Mouse (Mus musculus) limb, embryonic 12.5 days (tissue): Measurements from ENCODE around the gene Itih5. TPM values are rescaled to one million over a fixed set of nuclear protein-coding genes. Genes with fewer than 3 reads are reported as not detected.

Experiments used
- ATAC-seq: fragments of 200-750 bp; cut with Nextera tagmentation; 2 replicates; pipeline ENCODE4 v1.8.0; 2017; ENCODE audit warnings: low read depth, moderate TSS enrichment; ENCODE audit not compliant: insufficient number of reproducible peaks, insufficient read depth, low FRiP score, low TSS enrichment
- H3K27ac ChIP-seq: fragments of 300-500 bp; sonication (generic); 2 replicates; pipeline ENCODE4 v1.5.1; 2016; ENCODE audit warnings: mild to moderate bottlenecking, moderate library complexity
- H3K27me3 ChIP-seq: fragments of 300-500 bp; sonication (generic); 2 replicates; pipeline ENCODE4 v1.6.1; 2016; ENCODE audit warnings: mild to moderate bottlenecking, moderate library complexity
- H3K36me3 ChIP-seq: fragments of 300-500 bp; sonication (generic); 2 replicates; pipeline ENCODE4 v1.6.1; 2016; ENCODE audit warnings: mild to moderate bottlenecking, moderate library complexity
- H3K4me1 ChIP-seq: fragments of 300-500 bp; sonication (generic); replicated peaks from 2 replicates; pipeline ENCODE4 v1.6.1; 2016
- H3K4me2 ChIP-seq: fragments of 300-500 bp; sonication (generic); 2 replicates; pipeline ENCODE4 v1.6.1; 2016; ENCODE audit warnings: mild to moderate bottlenecking, moderate library complexity
- H3K4me3 ChIP-seq: fragments of 300-500 bp; sonication (generic); replicated peaks from 2 replicates; pipeline ENCODE4 v1.5.1; 2016; ENCODE audit warnings: mild to moderate bottlenecking
- H3K9ac ChIP-seq: fragments of 300-500 bp; sonication (generic); replicated peaks from 2 replicates; pipeline ENCODE4 v1.6.1; 2016; ENCODE audit warnings: mild to moderate bottlenecking, moderate library complexity
- H3K9me3 ChIP-seq: fragments of 300-500 bp; sonication (generic); 2 replicates; pipeline ENCODE4 v1.6.1; 2016; ENCODE audit warnings: mild to moderate bottlenecking, moderate library complexity
- WGBS: fragments of 180-500 bp; shearing (Covaris S2); methylation state at CpG from one replicate; pipeline ENCODE4 v1.1.7; 2016; 5-methylcytosine and 5-hydroxymethylcytosine counted together
- polyA plus RNA-seq: library from polyadenylated mRNA; unstranded; fragments of >200 nt; fragmentation: Nextera tagmentation; extraction: Ambion mirVana; gene quantifications from 2 replicates; pipeline ENCODE4 v1.2.1, GENCODE M21; 2016

Itih5 gene
- 2.8 TPM in 2 replicates for polyA plus RNA-seq

DNA sequence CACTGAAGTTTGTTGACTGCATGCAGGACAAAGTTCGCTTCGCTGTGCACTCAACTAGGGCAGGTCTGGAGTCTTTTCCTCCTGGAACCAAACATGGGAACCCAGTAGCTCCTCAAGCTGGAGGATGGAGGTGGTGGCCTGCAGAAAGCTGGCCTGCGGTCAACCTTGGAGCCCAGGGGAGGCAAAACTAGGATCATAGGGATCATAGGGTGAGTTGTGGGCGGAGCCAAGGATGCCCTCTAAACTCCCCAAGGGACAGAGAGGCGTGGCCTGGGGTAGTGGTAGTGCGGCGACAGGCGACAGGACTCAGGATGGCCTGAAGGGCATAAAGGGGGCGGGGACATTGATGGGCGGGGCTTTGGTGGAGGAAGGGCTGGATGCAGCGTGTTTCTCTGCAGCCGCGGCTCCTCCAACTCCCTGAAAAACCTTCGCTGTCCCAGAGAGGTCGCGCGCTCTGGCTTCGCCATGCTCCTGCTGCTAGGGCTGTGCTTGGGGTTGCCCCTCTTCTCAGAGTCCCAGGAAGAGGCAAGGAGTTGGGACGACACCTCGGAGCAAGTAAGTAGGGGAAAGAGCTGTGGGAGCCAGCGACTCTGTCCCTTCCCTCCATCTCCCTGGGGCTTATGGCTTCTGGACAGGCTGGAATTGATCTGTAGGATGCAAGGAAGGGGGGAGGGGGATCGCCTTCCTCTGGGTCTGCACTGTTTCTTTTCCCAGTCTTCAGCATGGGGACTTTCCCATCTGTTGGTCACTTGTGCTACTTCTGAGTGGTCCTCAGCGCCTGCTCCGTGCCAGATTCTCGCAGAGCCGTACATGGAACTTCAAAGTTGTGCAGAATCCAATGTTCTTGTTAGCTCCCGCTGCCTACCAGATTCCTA, at the start of gene Itih5:
TSS of gene Itih5 (plus strand) at position 371 of the 875 bp plus-strand sequence.
- WGBS, result 7% methylated on average over 27 of the region's 27 CpGs
- Histone ChIP-seq H3K9me3 (no peaks in the 10 kb centered on the region), H3K4me3 (peak within 1 kb of the TSS; percentile 48), H3K36me3 (no peaks in the 10 kb centered on the region), H3K9ac (peak within 1 kb of the TSS; percentile 60), H3K27ac (no peak within 1 kb of the TSS), H3K27me3 (peaks cover 4% of the 10 kb centered on the region; the same call in 1 of the 2 replicates), H3K4me2 (peak within 1 kb of the TSS; percentile 92), H3K4me1 (peaks cover 14% of the 10 kb centered on the region)
- ATAC-seq, result peak; percentile 69

GRCm38 (mm10) chr2:10108535-10109189, 44.7 kb upstream of the Itih5 start:
- H3K9ac ChIP-seq, result no peak overlapping the region
- no peak overlapping the region for H3K4me2 ChIP-seq
- no peaks in the 10 kb centered on the region; the same call in 1 of the 2 replicates for H3K4me1 ChIP-seq
- H3K27ac ChIP-seq, result no peak overlapping the region
- H3K36me3 ChIP-seq, result no peaks in the 10 kb centered on the region
- no peak overlapping the region for H3K4me3 ChIP-seq
- ATAC-seq, result no peak
- 0 out of 2 replicates have a peak, but pooled peaks cover 3% of the 10 kb centered on the region for H3K27me3 ChIP-seq
- H3K9me3 ChIP-seq, result no peaks in the 10 kb centered on the region
- 44% methylated on average over 6 of the region's 6 CpGs for WGBS

- no peak overlapping the region for H3K4me2 ChIP-seq
- no peaks in the 10 kb centered on the region for H3K36me3 ChIP-seq
- H3K27ac ChIP-seq, result no peak overlapping the region
- H3K4me1 ChIP-seq, result no peaks in the 10 kb centered on the region
- no peaks in the 10 kb centered on the region for H3K9me3 ChIP-seq
- no peak overlapping the region for H3K4me3 ChIP-seq
- no peaks in the 10 kb centered on the region; the same call in 1 of the 2 replicates for H3K27me3 ChIP-seq
- no peak for ATAC-seq
- 78% methylated on average over 1 of the region's 1 CpGs for WGBS
- H3K9ac ChIP-seq, result no peak overlapping the region
Observed at GRCm38 (mm10) chr2:10118751-10119150, 34.6 kb upstream of the Itih5 start.

DNA sequence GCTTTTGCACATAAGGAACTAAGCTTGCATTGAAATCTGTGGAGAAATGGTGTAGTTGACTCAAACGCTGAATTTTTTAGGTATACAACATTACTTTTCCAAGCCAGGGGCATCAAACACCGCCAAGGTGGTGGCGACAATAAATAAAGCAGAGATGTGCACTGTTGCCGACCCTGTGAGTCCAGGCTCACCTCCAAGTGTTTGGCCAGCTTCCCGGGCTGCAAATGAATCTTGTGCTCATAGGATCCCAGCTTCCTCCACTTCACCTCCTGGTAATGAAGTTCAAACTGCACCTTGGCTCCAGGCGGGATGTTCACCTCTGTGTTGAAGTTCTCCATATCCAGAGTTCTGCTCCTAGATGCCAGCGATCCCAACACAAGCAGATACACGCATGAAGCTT, 34.1 kb upstream of the Itih5 start:
- Histone ChIP-seq H3K9ac (no peak overlapping the region), H3K4me1 (no peaks in the 10 kb centered on the region), H3K4me3 (no peak overlapping the region), H3K4me2 (no peak overlapping the region), H3K27ac (no peak overlapping the region), H3K27me3 (no peaks in the 10 kb centered on the region; the same call in 1 of the 2 replicates), H3K9me3 (no peaks in the 10 kb centered on the region), H3K36me3 (no peaks in the 10 kb centered on the region)
- no peak for ATAC-seq
- 83% methylated on average over 8 of the region's 8 CpGs for whole genome bisulfite sequencing

DNA sequence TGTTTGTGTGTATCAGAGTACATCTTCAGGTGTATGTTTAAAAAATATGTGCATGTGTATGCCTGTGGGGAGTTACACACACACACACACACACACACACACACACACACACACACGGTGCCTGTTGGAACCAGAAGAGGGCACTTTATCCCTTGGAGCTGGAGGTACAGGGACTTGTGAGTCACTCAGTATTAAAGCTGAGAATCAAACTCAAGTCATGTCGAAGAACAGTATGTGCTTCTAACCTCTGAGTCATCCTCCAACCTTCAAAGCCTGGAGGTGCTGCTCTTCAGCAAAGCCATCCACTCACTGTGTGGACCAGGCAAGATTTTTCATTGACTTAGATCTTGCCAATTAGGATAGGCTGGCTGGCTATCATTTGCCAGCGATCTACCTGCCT, 31.5 kb upstream of the Itih5 start:
- Histone ChIP-seq H3K4me3 (no peak overlapping the region), H3K27ac (no peak overlapping the region), H3K4me2 (no peak overlapping the region), H3K27me3 (no peaks in the 10 kb centered on the region), H3K36me3 (no peaks in the 10 kb centered on the region), H3K4me1 (no peaks in the 10 kb centered on the region), H3K9me3 (no peaks in the 10 kb centered on the region), H3K9ac (no peak overlapping the region)
- ATAC-seq, result no peak
- WGBS, result 59% methylated on average over 3 of the region's 3 CpGs

- H3K36me3 ChIP-seq, result no peaks in the 10 kb centered on the region
- H3K4me2 ChIP-seq, result no peak overlapping the region
- no peaks in the 10 kb centered on the region for H3K4me1 ChIP-seq
- no peak for ATAC-seq
- no peak overlapping the region for H3K9ac ChIP-seq
- no peaks in the 10 kb centered on the region for H3K27me3 ChIP-seq
- 94% methylated on average over 4 of the region's 4 CpGs for WGBS
- no peak overlapping the region for H3K27ac ChIP-seq
- H3K4me3 ChIP-seq, result no peak overlapping the region
- H3K9me3 ChIP-seq, result no peaks in the 10 kb centered on the region
Observed at GRCm38 (mm10) chr2:10126122-10126521, 27.2 kb upstream of the Itih5 start.

DNA sequence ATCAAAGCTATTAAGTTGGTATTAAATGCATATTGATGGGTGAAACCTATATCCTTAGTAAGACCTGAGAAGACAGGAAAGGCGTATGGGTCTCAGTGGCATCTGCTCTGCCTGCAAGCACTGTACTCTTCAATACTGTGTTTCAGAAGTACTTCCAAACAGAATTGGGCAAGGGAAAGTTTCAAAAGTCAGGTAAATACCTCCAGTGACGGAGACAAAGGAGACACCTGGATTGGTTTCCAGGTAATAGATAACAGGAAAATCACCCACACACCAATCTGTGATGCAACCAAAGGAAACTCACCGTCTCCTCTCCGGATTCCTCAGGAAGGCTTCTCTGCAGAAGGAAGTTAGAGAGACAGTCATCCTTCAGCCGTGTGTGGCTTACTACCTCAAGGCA, 25.9 kb upstream of the Itih5 start:
- Histone ChIP-seq H3K4me2 (no peak overlapping the region), H3K9me3 (no peaks in the 10 kb centered on the region), H3K4me1 (no peaks in the 10 kb centered on the region), H3K4me3 (no peak overlapping the region), H3K27me3 (no peaks in the 10 kb centered on the region), H3K9ac (no peak overlapping the region), H3K36me3 (no peaks in the 10 kb centered on the region), H3K27ac (no peak overlapping the region)
- no peak for ATAC-seq
- 83% methylated on average over 5 of the region's 5 CpGs for WGBS

- no peaks in the 10 kb centered on the region for H3K27me3 ChIP-seq
- H3K9me3 ChIP-seq, result no peaks in the 10 kb centered on the region
- H3K9ac ChIP-seq, result no peak overlapping the region
- no peaks in the 10 kb centered on the region for H3K4me1 ChIP-seq
- WGBS, result 80% methylated on average over 4 of the region's 4 CpGs
- no peaks in the 10 kb centered on the region for H3K36me3 ChIP-seq
- ATAC-seq, result no peak
- no peak overlapping the region for H3K27ac ChIP-seq
- H3K4me2 ChIP-seq, result no peak overlapping the region
- H3K4me3 ChIP-seq, result no peak overlapping the region
Observed at GRCm38 (mm10) chr2:10128571-10128970, 24.8 kb upstream of the Itih5 start.

GRCm38 (mm10) chr2:10130341-10130990, 22.9 kb upstream of the Itih5 start:
- no peaks in the 10 kb centered on the region for H3K9me3 ChIP-seq
- no peak overlapping the region for H3K4me2 ChIP-seq
- no peak overlapping the region for H3K9ac ChIP-seq
- H3K4me1 ChIP-seq, result no peaks in the 10 kb centered on the region
- ATAC-seq, result no peak
- H3K36me3 ChIP-seq, result no peaks in the 10 kb centered on the region
- H3K27me3 ChIP-seq, result no peaks in the 10 kb centered on the region
- no peak overlapping the region for H3K4me3 ChIP-seq
- 65% methylated on average over 8 of the region's 8 CpGs for WGBS
- H3K27ac ChIP-seq, result no peak overlapping the region

- H3K9me3 ChIP-seq, result no peaks in the 10 kb centered on the region
- WGBS, result 90% methylated on average over 4 of the region's 4 CpGs
Observed at GRCm38 (mm10) chr2:10131296-10131695, 22.1 kb upstream of the Itih5 start, which contains the start of gene Itih2. TSS of gene Itih2 (minus strand) at chr2:10131396.

DNA sequence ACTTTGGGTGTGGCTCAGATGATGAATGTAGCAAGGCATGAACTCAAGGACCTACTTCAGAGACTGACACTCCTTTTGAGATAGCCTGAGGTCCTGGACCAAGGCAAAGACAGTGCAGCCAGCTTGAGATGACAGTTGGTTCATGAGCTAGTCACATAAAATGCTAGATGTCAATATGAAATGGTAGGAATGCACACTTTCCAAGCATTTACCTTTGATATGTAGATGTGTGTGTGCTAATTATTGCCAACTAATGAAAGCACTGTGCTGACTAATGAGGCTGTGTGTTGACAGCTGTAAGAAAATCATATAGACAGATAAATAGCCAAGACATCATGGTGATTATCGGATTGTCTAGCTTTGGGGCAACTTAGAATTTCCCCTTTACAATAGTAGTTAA, 21.2 kb upstream of the Itih5 start:
- H3K4me1 ChIP-seq, result no peaks in the 10 kb centered on the region
- no peak overlapping the region for H3K9ac ChIP-seq
- WGBS, result 88% methylated on average over 1 of the region's 1 CpGs
- no peaks in the 10 kb centered on the region for H3K9me3 ChIP-seq
- no peaks in the 10 kb centered on the region for H3K36me3 ChIP-seq
- no peak for ATAC-seq
- no peak overlapping the region for H3K27ac ChIP-seq
- no peak overlapping the region for H3K4me2 ChIP-seq
- no peaks in the 10 kb centered on the region for H3K27me3 ChIP-seq
- no peak overlapping the region for H3K4me3 ChIP-seq

More at GRCm38 (mm10) chr2:10131296-10131695, 22.1 kb upstream of the Itih5 start, which contains the start of gene Itih2:
- no peak for ATAC-seq
- Histone ChIP-seq H3K4me2 (no peak within 1 kb of the TSS), H3K36me3 (no peaks in the 10 kb centered on the region), H3K4me3 (no peak within 1 kb of the TSS), H3K4me1 (no peaks in the 10 kb centered on the region), H3K27ac (no peak within 1 kb of the TSS), H3K27me3 (no peaks in the 10 kb centered on the region), H3K9ac (no peak within 1 kb of the TSS)
